Mouse (Mus musculus): ENCODE results near the gene 1700003E16Rik.

GRCm38 (mm10) chr6:83186946-83187345 lies 30.7 kb downstream of the 1700003E16Rik start:
- TF ChIP-seq CTCF (IDR thresholded peaks at IDR 0.05; ENCODE audit: low read depth, low read length) (no peak), POLR2A (IDR thresholded peaks at IDR 0.05; ENCODE audit: borderline replicate concordance, low read depth, low read length) (no peak)

All from bone marrow macrophage, adult 2 months (primary cell).